Mouse (Mus musculus) erythroblast, embryonic 14.5 days (primary cell): ENCODE results near the gene Plekhg3. TPM values are rescaled to one million over a fixed set of nuclear protein-coding genes. Genes with fewer than 3 reads are reported as not detected.

Experiments
- H3K27me3 ChIP-seq: 2 replicates; pipeline ENCODE4 v1.6.1; 2012; ENCODE audit warnings: inconsistent platforms; ENCODE audit not compliant: control insufficient read depth
- H3K36me3 ChIP-seq: 2 replicates; pipeline ENCODE4 v1.6.1; 2012; ENCODE audit warnings: mild to moderate bottlenecking, inconsistent platforms; ENCODE audit not compliant: control insufficient read depth
- H3K4me1 ChIP-seq: 2 replicates; pipeline ENCODE4 v1.6.1; 2012; ENCODE audit warnings: inconsistent platforms; ENCODE audit not compliant: control insufficient read depth
- H3K4me3 ChIP-seq: replicated peaks from 2 replicates; pipeline ENCODE3; 2012; ENCODE audit warnings: moderate library complexity, mild to moderate bottlenecking, inconsistent platforms
- H3K9me3 ChIP-seq: 2 replicates; pipeline ENCODE4 v1.6.1; 2012; ENCODE audit warnings: low read length, inconsistent platforms, mixed read lengths; ENCODE audit not compliant: control insufficient read depth
- GATA1 ChIP-seq: IDR thresholded peaks from 2 replicates; pipeline ENCODE4 v1.6.1; 2012; ENCODE audit warnings: low read length, inconsistent platforms, mixed read lengths
- TAL1 ChIP-seq: IDR thresholded peaks from 3 replicates; pipeline ENCODE4 v1.6.1; 2012; ENCODE audit warnings: low read length, inconsistent platforms, mixed read lengths
- polyA plus RNA-seq: library from polyadenylated mRNA; stranded (reverse); fragments of >175 nt; gene quantifications from 2 replicates; pipeline ENCODE4 v1.2.3, GENCODE M21; 2012

The Plekhg3 gene
- polyA plus RNA-seq, result 0.02 and 0.05 TPM in 2 replicates

- H3K36me3 ChIP-seq, result no peaks in the 10 kb centered on the region
- peaks cover 8% of the 10 kb centered on the region; the same call in 1 of the 2 replicates for H3K9me3 ChIP-seq
- TF ChIP-seq TAL1, result no peak
- TF ChIP-seq GATA1, result no peak
- H3K4me3 ChIP-seq, result no peak within 1 kb of the TSS
- peaks cover 94% of the 10 kb centered on the region for H3K27me3 ChIP-seq
- peaks cover 5% of the 10 kb centered on the region for H3K4me1 ChIP-seq
Measured at GRCm38 (mm10) chr12:76530580-76531139, at the start of gene Plekhg3. Gene Plekhg3, plus strand, starts transcription at chr12:76530891.

GRCm38 (mm10) chr12:76482446-76482845, 48.2 kb upstream of the Plekhg3 start:
- no peaks in the 10 kb centered on the region for H3K4me1 ChIP-seq
- no peaks in the 10 kb centered on the region for H3K9me3 ChIP-seq
- H3K36me3 ChIP-seq, result no peaks in the 10 kb centered on the region
- 0 out of 2 replicates have a peak, but pooled peaks cover 5% of the 10 kb centered on the region for H3K27me3 ChIP-seq
- H3K4me3 ChIP-seq, result no peak overlapping the region
- TF ChIP-seq GATA1 (no peak), TAL1 (no peak)

- Histone ChIP-seq H3K4me3 (no peak overlapping the region), H3K36me3 (no peaks in the 10 kb centered on the region), H3K27me3 (0 out of 2 replicates have a peak, but pooled peaks cover 5% of the 10 kb centered on the region), H3K4me1 (no peaks in the 10 kb centered on the region), H3K9me3 (no peaks in the 10 kb centered on the region)
- no peak for TF ChIP-seq TAL1
Measured at GRCm38 (mm10) chr12:76482948-76483347, 47.7 kb upstream of the Plekhg3 start.

- Histone ChIP-seq H3K36me3 (no peaks in the 10 kb centered on the region), H3K27me3 (no peaks in the 10 kb centered on the region), H3K4me1 (no peaks in the 10 kb centered on the region), H3K9me3 (no peaks in the 10 kb centered on the region), H3K4me3 (no peak overlapping the region)
- no peak for TF ChIP-seq GATA1
Measured at GRCm38 (mm10) chr12:76484881-76485280, 45.8 kb upstream of the Plekhg3 start.

GRCm38 (mm10) chr12:76485381-76485780, 45.3 kb upstream of the Plekhg3 start:
- Histone ChIP-seq H3K4me3 (no peak overlapping the region), H3K4me1 (no peaks in the 10 kb centered on the region), H3K27me3 (no peaks in the 10 kb centered on the region), H3K9me3 (no peaks in the 10 kb centered on the region), H3K36me3 (no peaks in the 10 kb centered on the region)
- TF ChIP-seq TAL1 (no peak), GATA1 (no peak)

GRCm38 (mm10) chr12:76486943-76487342, 43.7 kb upstream of the Plekhg3 start:
- Histone ChIP-seq H3K4me3 (no peak overlapping the region), H3K36me3 (no peaks in the 10 kb centered on the region), H3K27me3 (no peaks in the 10 kb centered on the region), H3K4me1 (no peaks in the 10 kb centered on the region), H3K9me3 (peaks cover 3% of the 10 kb centered on the region; the same call in 1 of the 2 replicates)
- TF ChIP-seq GATA1 (no peak), TAL1 (no peak)

GRCm38 (mm10) chr12:76490798-76491197, 39.9 kb upstream of the Plekhg3 start:
- no peaks in the 10 kb centered on the region for H3K4me1 ChIP-seq
- TF ChIP-seq GATA1, result no peak
- TF ChIP-seq TAL1, result no peak
- H3K27me3 ChIP-seq, result peaks cover 6% of the 10 kb centered on the region
- H3K4me3 ChIP-seq, result no peak overlapping the region
- peaks cover 3% of the 10 kb centered on the region; the same call in 1 of the 2 replicates for H3K9me3 ChIP-seq
- no peaks in the 10 kb centered on the region for H3K36me3 ChIP-seq

- H3K4me1 ChIP-seq, result no peaks in the 10 kb centered on the region
- no peaks in the 10 kb centered on the region for H3K36me3 ChIP-seq
- peaks cover 10% of the 10 kb centered on the region for H3K27me3 ChIP-seq
- H3K4me3 ChIP-seq, result no peak overlapping the region
- H3K9me3 ChIP-seq, result peaks cover 3% of the 10 kb centered on the region; the same call in 1 of the 2 replicates
- TF ChIP-seq GATA1 (no peak), TAL1 (no peak)
Measured at GRCm38 (mm10) chr12:76493462-76493861, 37.2 kb upstream of the Plekhg3 start.

GRCm38 (mm10) chr12:76495381-76495780, 35.3 kb upstream of the Plekhg3 start:
- Histone ChIP-seq H3K9me3 (peaks cover 3% of the 10 kb centered on the region; the same call in 1 of the 2 replicates), H3K27me3 (peaks cover 10% of the 10 kb centered on the region), H3K4me3 (no peak overlapping the region), H3K36me3 (no peaks in the 10 kb centered on the region), H3K4me1 (no peaks in the 10 kb centered on the region)
- TF ChIP-seq TAL1, result no peak
- TF ChIP-seq GATA1, result no peak

GRCm38 (mm10) chr12:76496324-76496723, 34.4 kb upstream of the Plekhg3 start:
- Histone ChIP-seq H3K4me1 (no peaks in the 10 kb centered on the region), H3K4me3 (no peak overlapping the region), H3K27me3 (peaks cover 10% of the 10 kb centered on the region), H3K36me3 (no peaks in the 10 kb centered on the region), H3K9me3 (no peaks in the 10 kb centered on the region)
- TF ChIP-seq GATA1 (no peak), TAL1 (no peak)
